Mouse (Mus musculus) kidney, adult 9 months (tissue): ENCODE measurements around the gene Hmgn1.
"Not testable (repeated sequence)": the region's sequence is repeated elsewhere in the genome, so short reads cannot be mapped to it uniquely, and the experiment has no call there.

Experiments
- DNase-seq: peaks from one replicate; pipeline ENCODE4 v3.0.0; 2022

The Hmgn1 gene

DNA sequence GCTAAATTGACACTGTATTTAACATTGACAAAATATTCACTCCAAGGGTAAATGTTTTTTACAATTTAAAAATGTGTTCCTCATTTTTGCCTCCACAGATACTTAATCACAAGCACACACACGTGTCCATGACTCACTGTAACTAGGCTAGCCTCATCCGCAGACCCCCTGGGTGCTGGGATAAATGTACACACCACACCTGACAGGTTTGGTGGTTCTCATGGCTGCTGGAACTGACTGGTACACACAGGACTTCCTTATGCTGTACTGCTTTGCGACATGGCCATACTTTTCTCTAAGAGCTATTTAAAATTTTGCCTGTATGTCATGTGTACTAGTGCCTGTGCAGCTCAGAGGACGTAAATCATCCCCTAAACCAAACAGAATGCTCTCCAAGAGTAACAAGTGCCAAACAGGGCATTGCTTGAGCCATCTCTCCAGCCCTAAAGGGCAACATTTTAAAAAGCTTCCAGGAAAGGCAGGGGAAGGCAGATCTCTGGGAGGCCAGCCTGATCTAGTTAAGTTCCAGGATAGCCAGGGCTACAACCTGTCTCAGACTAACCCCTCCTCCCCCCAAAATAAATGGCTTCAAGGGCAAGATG lies 7.4 kb downstream of the Hmgn1 start:
- no peak for DNase-seq

GRCm38 (mm10) chr16:96114729-96115128 lies 12.8 kb downstream of the Hmgn1 start:
- DNase-seq, result no peak

GRCm38 (mm10) chr16:96112769-96113168 lies 14.8 kb downstream of the Hmgn1 start:
- no peak for DNase-seq

GRCm38 (mm10) chr16:96110655-96111345 lies 16.7 kb downstream of the Hmgn1 start:
- no peak for DNase-seq

- DNase-seq, result no peak
Observed at GRCm38 (mm10) chr16:96109673-96110072, 17.9 kb downstream of the Hmgn1 start.

DNA sequence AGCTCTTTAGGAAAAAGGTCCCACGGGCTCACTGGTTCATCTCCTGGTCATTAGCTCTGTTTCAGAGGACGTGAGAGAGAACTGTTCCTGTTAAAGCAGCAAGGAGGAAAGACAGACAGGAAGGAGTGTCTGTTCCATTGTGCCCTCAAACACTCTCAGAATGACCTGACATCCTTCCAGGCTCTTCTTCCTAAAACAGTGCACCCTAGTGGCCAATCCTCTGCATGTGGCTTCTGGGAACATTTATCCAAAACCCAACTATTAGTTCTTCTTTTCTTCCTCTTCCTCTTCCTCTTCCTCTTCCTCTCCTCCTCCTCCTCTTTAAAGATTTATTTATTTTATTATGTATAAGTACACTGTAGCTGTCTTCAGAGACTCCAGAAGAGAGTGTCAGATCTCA lies 24.5 kb downstream of the Hmgn1 start:
- DNase-seq, result peak; percentile 52

GRCm38 (mm10) chr16:96097811-96098210 lies 29.7 kb downstream of the Hmgn1 start:
- DNase-seq, result not testable (repeated sequence)

GRCm38 (mm10) chr16:96095966-96096365 lies 31.6 kb downstream of the Hmgn1 start:
- DNase-seq, result no peak

- no peak for DNase-seq
Observed at GRCm38 (mm10) chr16:96091515-96092504, 35.7 kb downstream of the Hmgn1 start.

DNA sequence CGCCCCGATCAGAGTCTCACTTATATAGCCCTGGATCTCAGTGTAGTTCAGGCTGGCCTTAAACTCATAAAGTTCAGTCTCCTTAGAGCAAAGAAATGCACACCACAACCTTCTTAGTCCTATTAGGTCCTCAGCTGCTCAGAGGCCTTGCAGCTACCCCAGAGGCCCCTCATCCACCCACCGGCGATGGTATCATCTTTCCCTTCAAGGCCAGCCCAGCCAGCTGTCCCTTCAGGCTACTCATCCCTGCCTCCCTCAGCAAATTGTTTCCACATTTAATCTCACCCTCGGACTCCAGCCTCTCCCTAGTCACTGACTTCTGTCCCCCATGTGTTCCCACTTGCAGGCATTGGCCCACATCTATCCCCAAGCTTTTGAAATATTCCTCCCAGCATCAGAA lies 39.4 kb downstream of the Hmgn1 start:
- no peak for DNase-seq

DNA sequence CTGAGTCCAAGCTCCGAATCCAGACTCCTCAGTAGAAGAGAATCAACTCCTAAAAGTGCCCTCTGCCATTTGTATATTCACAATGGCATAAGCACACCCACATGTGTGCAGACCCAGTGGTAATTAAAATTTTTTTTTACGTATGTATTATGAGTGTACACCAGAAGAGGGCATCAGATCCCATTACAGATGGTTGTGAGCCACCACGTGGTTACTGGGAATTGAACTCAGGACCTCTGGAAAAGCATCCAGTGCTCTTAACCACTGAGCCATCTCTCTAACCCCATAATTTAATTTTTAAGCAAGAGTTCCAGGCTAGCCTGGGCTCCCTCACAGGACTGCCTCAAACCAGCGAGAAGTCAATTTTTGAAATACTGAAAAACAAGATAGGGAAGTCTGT lies 40.1 kb downstream of the Hmgn1 start:
- DNase-seq, result no peak

DNA sequence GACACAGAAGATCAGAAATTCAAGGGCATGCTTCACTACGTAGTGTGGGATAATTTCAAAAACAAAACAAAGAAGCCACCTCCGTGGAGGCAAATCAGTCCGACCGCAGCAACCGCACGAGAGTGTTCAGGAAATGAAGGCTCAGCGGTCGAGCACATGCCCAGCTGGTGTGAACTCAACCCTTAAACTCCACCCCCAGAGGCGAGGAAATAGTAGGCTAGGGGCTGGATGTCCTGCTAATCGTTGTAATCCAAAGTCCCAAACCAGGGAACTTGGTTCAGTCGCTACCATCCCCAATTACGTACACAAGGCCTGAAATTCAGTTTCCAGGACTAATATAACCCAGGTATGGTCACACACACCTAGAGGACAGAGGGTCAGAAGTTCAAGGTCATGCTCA lies 40.5 kb downstream of the Hmgn1 start:
- DNase-seq, result no peak

DNA sequence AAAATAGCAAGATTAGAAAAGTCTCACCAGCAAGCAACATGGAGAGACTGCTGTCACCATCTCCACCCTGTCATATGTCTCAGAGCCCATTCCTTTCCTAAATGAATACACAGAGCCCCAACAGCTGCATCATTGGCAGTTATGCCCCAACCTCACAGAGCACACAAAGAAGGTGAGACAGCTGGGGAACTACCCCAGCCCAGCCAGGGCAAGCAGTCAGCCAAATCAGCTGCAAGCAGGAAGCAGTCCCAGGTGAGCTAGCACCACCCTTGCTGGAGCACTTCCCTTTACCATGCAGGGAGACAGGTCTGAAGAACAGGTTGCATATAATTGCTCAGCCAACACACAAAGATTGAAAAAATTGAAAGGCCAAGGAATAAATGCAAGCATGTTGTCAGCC lies 41.9 kb downstream of the Hmgn1 start:
- no peak for DNase-seq

DNA sequence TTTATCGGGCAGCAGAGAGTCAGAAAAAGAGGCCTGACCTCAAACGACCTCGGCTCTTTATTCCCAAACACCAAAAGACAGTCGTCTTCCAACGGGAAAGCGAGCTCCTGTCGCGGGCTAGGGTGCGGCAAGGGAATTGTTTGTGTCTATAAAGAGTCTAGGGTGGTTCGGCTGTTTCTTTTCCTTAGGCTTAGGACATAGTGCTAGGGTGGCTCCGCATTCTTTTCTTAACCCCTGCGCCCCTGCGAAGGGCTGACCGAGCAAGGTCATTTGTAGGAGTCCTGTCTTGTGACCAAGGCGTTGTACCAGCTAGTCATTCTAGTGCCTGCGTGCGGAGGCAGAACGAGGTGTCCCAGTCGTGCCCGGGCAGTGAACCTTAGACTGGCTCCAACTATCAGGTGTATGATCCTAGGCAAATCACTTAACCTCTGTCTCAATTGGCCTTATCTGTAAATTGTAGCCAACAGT lies 44.3 kb downstream of the Hmgn1 start:
- peak; percentile 87 for DNase-seq

DNA sequence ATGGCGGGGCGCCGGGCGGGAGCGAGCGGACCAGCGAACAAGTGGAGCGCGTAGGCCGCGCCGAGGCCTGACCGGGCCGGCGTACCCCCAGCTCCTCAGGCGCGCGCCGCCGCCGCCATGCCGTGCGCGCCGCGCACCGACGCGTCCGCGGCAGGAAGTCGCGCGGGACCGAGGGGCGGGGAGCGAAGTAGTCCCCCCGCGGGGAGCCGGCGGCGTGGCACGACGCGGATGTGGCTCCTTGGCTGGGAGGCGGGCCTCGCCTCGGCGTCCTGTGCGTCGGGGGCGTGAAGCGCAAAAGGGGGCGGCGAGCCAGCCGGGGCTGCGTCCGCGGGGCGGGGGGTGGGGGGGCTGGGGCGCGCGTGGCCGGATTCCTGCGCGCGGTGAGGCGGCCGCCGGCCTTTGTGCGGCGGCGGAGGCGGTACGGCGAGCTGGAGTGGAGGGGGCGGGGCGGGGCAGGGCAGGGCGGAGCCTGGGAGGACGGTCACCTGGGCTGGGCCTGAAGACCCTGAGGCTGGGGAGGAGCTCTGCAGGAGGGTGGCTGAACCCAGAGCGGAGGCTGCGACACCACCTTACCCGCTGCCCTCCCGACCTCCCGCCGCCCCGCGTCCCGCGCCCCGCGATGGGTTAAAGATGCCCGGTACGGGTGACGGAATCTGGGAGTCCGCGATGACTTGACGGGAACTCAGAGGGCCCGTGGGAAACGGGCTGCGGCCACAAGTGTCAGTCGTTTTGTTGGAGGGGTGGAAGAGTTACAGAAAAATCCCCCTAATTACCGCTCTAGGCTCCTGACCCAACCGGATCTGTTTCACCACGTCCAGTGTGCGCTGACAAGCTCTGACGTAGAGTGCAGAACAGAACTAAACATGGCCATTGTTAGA lies 45.0 kb downstream of the Hmgn1 start, which contains the start of gene Brwd1:
TSS of gene Brwd1 (minus strand) at position 226 of the 878 bp plus-strand sequence.
- peak; percentile 91 for DNase-seq

- DNase-seq, result peak; percentile 76
Observed at GRCm38 (mm10) chr16:96081742-96082241, 45.7 kb downstream of the Hmgn1 start.

GRCm38 (mm10) chr16:96081331-96081730 lies 46.2 kb downstream of the Hmgn1 start:
- peak; percentile 96 for DNase-seq

DNA sequence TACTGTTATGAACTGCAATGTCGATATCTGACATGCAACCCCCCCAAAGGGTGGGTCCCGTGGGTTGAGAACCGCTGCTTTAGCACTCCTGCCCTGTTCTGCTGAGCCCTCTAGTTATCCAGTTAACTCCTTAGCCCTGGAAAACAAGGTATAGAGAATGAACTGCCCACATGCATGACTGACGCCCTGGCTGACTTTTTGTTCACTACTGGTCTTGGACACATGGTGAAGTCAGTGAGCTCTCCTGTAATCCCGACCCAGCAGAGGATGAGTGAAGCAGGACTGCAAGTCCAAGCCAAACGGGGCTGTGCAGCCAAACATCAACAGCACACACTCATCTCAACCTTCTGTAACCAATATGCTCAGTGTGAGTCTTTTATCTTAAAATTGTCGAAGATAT lies 47.0 kb downstream of the Hmgn1 start:
- no peak for DNase-seq
